Mouse (Mus musculus): Measurements from ENCODE around the gene Tcaf1.

- TF ChIP-seq CTCF (IDR thresholded peaks at IDR 0.05; ENCODE audit: low read depth): no peak
- no peak for TF ChIP-seq EP300 (IDR thresholded peaks at IDR 0.05; ENCODE audit: low read depth)
Measured at GRCm38 (mm10) chr6:42714668-42715067, 4.8 kb upstream of the Tcaf1 start.

All from liver, embryonic 14.5 days (tissue).